Mouse (Mus musculus) kidney, adult 2 months (tissue): ENCODE results near the gene Nfic. TPM values are rescaled to one million over a fixed set of nuclear protein-coding genes. Genes with fewer than 3 reads are reported as not detected.

Experiments
- DNase-seq: peaks from one replicate; pipeline ENCODE4 v3.0.0; 2021
- H3K27ac ChIP-seq: fragments of 200-500 bp; 2 replicates; pipeline ENCODE4 v1.5.1; 2012; ENCODE audit warnings: low read depth, low read length, control low read depth, inconsistent platforms; ENCODE audit not compliant: insufficient read depth
- H3K27me3 ChIP-seq: fragments of 200-500 bp; replicated peaks from 2 replicates; pipeline ENCODE4 v1.6.1; 2012; ENCODE audit warnings: mild to moderate bottlenecking, moderate library complexity, low read length, inconsistent platforms; ENCODE audit not compliant: control insufficient read depth, insufficient read depth
- H3K36me3 ChIP-seq: fragments of 200-500 bp; 2 replicates; pipeline ENCODE4 v1.6.1; 2012; ENCODE audit warnings: mild to moderate bottlenecking, moderate library complexity, low read length, inconsistent platforms; ENCODE audit not compliant: control insufficient read depth, insufficient read depth
- H3K4me1 ChIP-seq: fragments of 200-500 bp; 2 replicates; pipeline ENCODE4 v1.6.1; 2011; ENCODE audit warnings: low read length; ENCODE audit not compliant: control insufficient read depth, insufficient read depth
- H3K4me3 ChIP-seq: fragments of 200-500 bp; 2 replicates; pipeline ENCODE4 v1.5.1; 2011; ENCODE audit warnings: mild to moderate bottlenecking, low read depth, low read length, control low read depth; ENCODE audit not compliant: insufficient read depth
- CTCF ChIP-seq: fragments of 200-500 bp; conservative IDR thresholded peaks from 2 replicates; pipeline ENCODE4 v1.5.1; 2011; ENCODE audit warnings: low read depth, mild to moderate bottlenecking, control low read depth, low read length, moderate library complexity, mixed read lengths; ENCODE audit not compliant: insufficient read depth, insufficient read length
- POLR2A ChIP-seq: fragments of 200-500 bp; IDR thresholded peaks from one replicate; pipeline ENCODE4 v1.6.1; 2011; ENCODE audit warnings: low read depth, low read length, control low read depth
- WGBS: fragments of 180-500 bp; shearing (Covaris S2); methylation state at CpG from one replicate; pipeline ENCODE4 v1.1.7; 2018; 5-methylcytosine and 5-hydroxymethylcytosine counted together
- polyA plus RNA-seq: library from polyadenylated mRNA; depleted of rRNA; stranded (reverse); fragments of >200 nt; gene quantifications from 2 replicates; pipeline ENCODE4 v1.2.3, GENCODE M21; 2012

Nfic gene
- polyA plus RNA-seq, 1 experiment = 82.5 TPM

- Histone ChIP-seq H3K27ac (peak overlapping the region; percentile 66), H3K4me1 (peaks cover 39% of the 10 kb centered on the region), H3K36me3 (no peaks in the 10 kb centered on the region), H3K4me3 (no peak overlapping the region), H3K27me3 (no peaks in the 10 kb centered on the region)
- 64% methylated on average over 26 of the region's 26 CpGs for WGBS
- peak; percentile 44 for DNase-seq
- TF ChIP-seq CTCF (peak; percentile 36; the same call in 1 of the 2 replicates), POLR2A (no peak)
Observed at GRCm38 (mm10) chr10:81433541-81434289, 21.7 kb downstream of the Nfic start.

DNA sequence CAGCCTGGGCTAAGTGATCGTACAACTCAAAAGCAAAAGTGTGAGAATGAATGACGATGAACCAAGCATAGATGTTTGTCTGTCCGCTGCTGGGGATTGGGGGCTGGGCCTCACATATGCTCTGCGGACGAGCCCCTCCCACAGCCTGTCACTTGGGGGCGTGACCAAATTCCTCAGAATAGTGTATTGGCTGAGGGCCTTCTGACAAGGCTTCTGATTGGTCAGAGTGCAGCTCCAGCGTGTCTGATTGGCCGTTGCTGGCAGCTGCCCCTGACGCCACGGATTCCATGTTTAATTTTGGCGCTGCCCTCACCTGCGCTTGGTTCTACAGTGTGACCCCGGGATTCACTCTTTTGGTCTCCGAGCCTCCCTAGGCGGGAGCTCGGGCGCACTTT lies 22.6 kb downstream of the Nfic start:
- WGBS = under 1% methylated on average over 17 of the region's 17 CpGs
- peak overlapping the region; percentile 68 for H3K27ac ChIP-seq
- TF ChIP-seq POLR2A (no peak), CTCF (no peak)
- no peaks in the 10 kb centered on the region for H3K27me3 ChIP-seq
- H3K36me3 ChIP-seq = no peaks in the 10 kb centered on the region
- H3K4me3 ChIP-seq = 0 out of 2 replicates have a peak overlapping the region, but pooled peaks have one; percentile 1
- DNase-seq = peak; percentile 99
- peaks cover 39% of the 10 kb centered on the region for H3K4me1 ChIP-seq

- no peaks in the 10 kb centered on the region for H3K27me3 ChIP-seq
- WGBS = 38% methylated on average over 21 of the region's 21 CpGs
- peak overlapping the region; percentile 68 for H3K27ac ChIP-seq
- DNase-seq = peak; percentile 69
- H3K36me3 ChIP-seq = no peaks in the 10 kb centered on the region
- H3K4me1 ChIP-seq = peaks cover 41% of the 10 kb centered on the region
- TF ChIP-seq POLR2A (no peak), CTCF (no peak)
- H3K4me3 ChIP-seq = 0 out of 2 replicates have a peak overlapping the region, but pooled peaks have one; percentile 1
Observed at GRCm38 (mm10) chr10:81432169-81432867, 23.1 kb downstream of the Nfic start.

DNA sequence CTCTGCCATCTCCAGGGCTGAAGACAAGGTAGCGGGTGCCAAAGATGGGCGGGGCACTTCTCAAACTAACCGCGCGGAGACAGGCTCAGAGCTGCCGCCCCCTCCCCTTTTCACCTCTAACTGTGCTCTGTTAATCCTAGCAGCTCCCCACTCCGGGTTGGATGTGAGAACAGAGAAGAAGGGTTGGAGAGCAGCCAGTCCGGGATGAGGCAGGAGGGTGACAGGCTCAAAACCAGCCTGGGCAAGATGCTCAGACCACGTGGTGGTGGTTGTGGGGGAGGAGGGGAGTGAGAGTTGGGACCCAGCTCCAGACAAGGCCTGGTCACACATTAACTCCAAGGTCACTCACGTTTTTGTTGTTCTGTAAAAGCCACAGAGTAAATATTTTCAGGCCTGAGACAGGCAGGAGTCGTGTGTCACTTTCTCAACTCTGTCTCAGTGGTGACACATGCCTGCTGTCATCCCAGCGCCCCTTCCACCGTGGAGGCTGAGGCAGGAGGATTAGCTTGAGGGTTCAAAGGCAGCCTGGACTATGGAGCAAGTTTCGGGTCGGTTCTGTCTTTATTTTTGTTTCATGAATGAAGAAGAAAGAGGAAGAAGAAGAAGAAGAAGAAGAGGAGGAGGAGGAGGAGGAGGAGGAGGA lies 23.8 kb downstream of the Nfic start:
- Histone ChIP-seq H3K27ac (peak overlapping the region; percentile 98), H3K4me3 (peak overlapping the region; percentile 78; the same call in 1 of the 2 replicates), H3K27me3 (no peaks in the 10 kb centered on the region), H3K36me3 (no peaks in the 10 kb centered on the region), H3K4me1 (peaks cover 43% of the 10 kb centered on the region)
- 17% methylated on average over 15 of the region's 15 CpGs for whole genome bisulfite sequencing
- TF ChIP-seq POLR2A (no peak), CTCF (no peak)
- DNase-seq = peak; percentile 96

- H3K27ac ChIP-seq = peak overlapping the region; percentile 94
- no peaks in the 10 kb centered on the region for H3K27me3 ChIP-seq
- 2% methylated on average over 56 of the region's 70 CpGs for WGBS
Observed at GRCm38 (mm10) chr10:81430831-81431525, 24.5 kb downstream of the Nfic start.

DNA sequence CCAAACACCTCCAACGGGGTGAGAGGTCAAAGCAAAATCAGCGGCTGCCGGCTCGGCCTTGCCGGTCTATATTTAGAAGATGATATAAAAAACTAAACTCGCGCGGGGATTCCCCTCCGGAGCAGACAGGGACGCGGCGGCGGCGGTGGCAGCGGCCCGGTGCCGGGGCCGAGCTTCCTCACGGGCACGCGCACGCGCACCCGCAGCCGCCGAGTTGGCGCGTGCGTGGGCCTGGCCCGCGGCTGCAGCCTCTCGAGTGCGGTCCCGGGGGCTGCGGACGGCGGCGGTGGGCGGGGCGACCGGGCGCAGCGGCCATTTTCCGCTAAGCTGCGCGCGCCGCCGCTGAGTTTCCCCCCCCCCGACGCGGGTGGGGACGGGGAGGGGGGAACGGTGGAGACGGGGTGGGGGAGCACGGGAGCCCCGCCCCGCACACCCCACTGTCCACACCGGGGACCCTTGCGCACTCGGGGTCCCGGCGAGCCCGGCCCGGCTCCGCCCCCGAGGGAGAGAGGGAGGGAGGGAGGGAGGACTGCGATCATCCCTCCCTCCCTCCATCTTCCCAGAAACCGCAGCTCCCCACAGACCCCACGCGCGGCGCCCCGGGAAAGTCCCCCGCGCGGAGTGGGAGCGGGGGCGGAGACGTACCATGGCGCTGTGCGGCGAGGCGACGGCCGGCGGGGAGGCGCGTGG lies 25.1 kb downstream of the Nfic start:
- Histone ChIP-seq H3K4me3 (peak overlapping the region; percentile 78), H3K4me1 (peaks cover 42% of the 10 kb centered on the region), H3K27me3 (no peaks in the 10 kb centered on the region), H3K36me3 (no peaks in the 10 kb centered on the region), H3K27ac (peak overlapping the region; percentile 98)
- TF ChIP-seq POLR2A (no peak), CTCF (no peak)
- 1% methylated on average over 70 of the region's 89 CpGs for WGBS
- DNase-seq = peak; percentile 88

More at GRCm38 (mm10) chr10:81430831-81431525, 24.5 kb downstream of the Nfic start:
- DNase-seq = peak; percentile 76
- H3K4me3 ChIP-seq = peak overlapping the region; percentile 78
- H3K36me3 ChIP-seq = no peaks in the 10 kb centered on the region
- TF ChIP-seq POLR2A (peak; percentile 8), CTCF (no peak)
- H3K4me1 ChIP-seq = peaks cover 42% of the 10 kb centered on the region
